Mouse (Mus musculus): ENCODE measurements around the gene Scgb3a1. TPM values are rescaled to one million over a fixed set of nuclear protein-coding genes. Genes with fewer than 3 reads are reported as not detected.

Scgb3a1 gene
- polyA plus RNA-seq, 1 experiment from 2014 or later, result not detected

GRCm38 (mm10) chr11:49707834-49708233, 44.4 kb downstream of the Scgb3a1 start:
- ATAC-seq (ENCODE audit: insufficient number of reproducible peaks, low FRiP score, low TSS enrichment, low read depth), result no peak
- H3K4me2 ChIP-seq, result no peak overlapping the region

GRCm38 (mm10) chr11:49710664-49711063, 47.3 kb downstream of the Scgb3a1 start:
- Histone ChIP-seq H3K27ac (no peak overlapping the region), H3K9ac (no peak overlapping the region), H3K27me3 (no peaks in the 10 kb centered on the region), H3K4me1 (peaks cover 25% of the 10 kb centered on the region), H3K9me3 (no peaks in the 10 kb centered on the region), H3K4me2 (peak overlapping the region; percentile 63), H3K4me3 (peak overlapping the region; percentile 97), H3K36me3 (peaks cover 18% of the 10 kb centered on the region)
- ATAC-seq (ENCODE audit: insufficient number of reproducible peaks, low FRiP score, low TSS enrichment, low read depth), result no peak
- 45% methylated on average over 2 of the region's 2 CpGs for WGBS

More at GRCm38 (mm10) chr11:49707834-49708233, 44.4 kb downstream of the Scgb3a1 start:
- Histone ChIP-seq H3K36me3 (peaks cover 26% of the 10 kb centered on the region), H3K4me1 (peaks cover 19% of the 10 kb centered on the region), H3K4me3 (no peak overlapping the region), H3K9me3 (no peaks in the 10 kb centered on the region), H3K27me3 (no peaks in the 10 kb centered on the region), H3K27ac (no peak overlapping the region), H3K9ac (no peak overlapping the region)
- 68% methylated on average over 2 of the region's 2 CpGs for WGBS

- Histone ChIP-seq H3K9me3 (no peaks in the 10 kb centered on the region), H3K4me1 (peaks cover 25% of the 10 kb centered on the region), H3K27ac (peak overlapping the region; percentile 95), H3K36me3 (peaks cover 7% of the 10 kb centered on the region; the same call in 1 of the 2 replicates), H3K4me2 (peak overlapping the region; percentile 63), H3K4me3 (peak overlapping the region; percentile 97), H3K9ac (peak overlapping the region; percentile 99), H3K27me3 (no peaks in the 10 kb centered on the region)
- under 1% methylated on average over 46 of the region's 70 CpGs for whole genome bisulfite sequencing
- peak; percentile 57 for ATAC-seq (ENCODE audit: insufficient number of reproducible peaks, low FRiP score, low TSS enrichment, low read depth)
Observed at GRCm38 (mm10) chr11:49711981-49712554, 48.7 kb downstream of the Scgb3a1 start.

- WGBS, result under 1% methylated on average over 65 of the region's 65 CpGs
- peak within 1 kb of the TSS; percentile 97 for H3K4me3 ChIP-seq
- peak within 1 kb of the TSS; percentile 63 for H3K4me2 ChIP-seq
- H3K9ac ChIP-seq, result peak within 1 kb of the TSS; percentile 99
- peaks cover 7% of the 10 kb centered on the region; the same call in 1 of the 2 replicates for H3K36me3 ChIP-seq
- H3K27me3 ChIP-seq, result no peaks in the 10 kb centered on the region
- ATAC-seq (ENCODE audit: insufficient number of reproducible peaks, low FRiP score, low TSS enrichment, low read depth), result peak; percentile 98
- no peaks in the 10 kb centered on the region for H3K9me3 ChIP-seq
- peaks cover 25% of the 10 kb centered on the region for H3K4me1 ChIP-seq
- peak within 1 kb of the TSS; percentile 95 for H3K27ac ChIP-seq
Observed at GRCm38 (mm10) chr11:49712555-49713335, 49.3 kb downstream of the Scgb3a1 start, which contains the start of gene Cnot6. Gene Cnot6, minus strand, starts transcription at chr11:49712723.

GRCm38 (mm10) chr11:49713336-49714334, 50.2 kb downstream of the Scgb3a1 start:
- Histone ChIP-seq H3K9me3 (no peaks in the 10 kb centered on the region), H3K9ac (peak overlapping the region; percentile 39), H3K4me3 (peak overlapping the region; percentile 97), H3K36me3 (peaks cover 6% of the 10 kb centered on the region; the same call in 1 of the 2 replicates), H3K4me2 (peak overlapping the region; percentile 63), H3K27me3 (no peaks in the 10 kb centered on the region), H3K27ac (peak overlapping the region; percentile 95), H3K4me1 (peaks cover 24% of the 10 kb centered on the region)
- WGBS, result 23% methylated on average over 20 of the region's 20 CpGs
- no peak for ATAC-seq (ENCODE audit: insufficient number of reproducible peaks, low FRiP score, low TSS enrichment, low read depth)

Other genes starting within 250 kb of the Scgb3a1 start
- not detected in 2 replicates for gene Olfr1389, start 240.5 kb upstream of the Scgb3a1 start, polyA plus RNA-seq (2015; fragmentation: Nextera tagmentation; extraction: Ambion mirVana)
- gene Olfr1388, start 227.0 kb upstream of the Scgb3a1 start, polyA plus RNA-seq (2015; fragmentation: Nextera tagmentation; extraction: Ambion mirVana), result 0.06 TPM in 1 of 2 replicates, not detected in the other
- not detected in 2 replicates for gene Olfr1387, start 208.3 kb upstream of the Scgb3a1 start, polyA plus RNA-seq (2015; fragmentation: Nextera tagmentation; extraction: Ambion mirVana)
- not detected in 2 replicates for gene Olfr1386, start 198.6 kb upstream of the Scgb3a1 start, polyA plus RNA-seq (2015; fragmentation: Nextera tagmentation; extraction: Ambion mirVana)
- not detected in 2 replicates for gene Olfr1385, start 174.5 kb upstream of the Scgb3a1 start, polyA plus RNA-seq (2015; fragmentation: Nextera tagmentation; extraction: Ambion mirVana)
- gene Olfr1384, start 156.9 kb upstream of the Scgb3a1 start, polyA plus RNA-seq (2015; fragmentation: Nextera tagmentation; extraction: Ambion mirVana), result not detected in 2 replicates
- not detected in 2 replicates for gene Olfr1383, start 144.0 kb upstream of the Scgb3a1 start, polyA plus RNA-seq (2015; fragmentation: Nextera tagmentation; extraction: Ambion mirVana)
- gene Olfr1382, start 135.4 kb upstream of the Scgb3a1 start, polyA plus RNA-seq (2015; fragmentation: Nextera tagmentation; extraction: Ambion mirVana), result not detected in 2 replicates
- gene Olfr1381, start 120.2 kb upstream of the Scgb3a1 start, polyA plus RNA-seq (2015; fragmentation: Nextera tagmentation; extraction: Ambion mirVana), result not detected in 2 replicates
- not detected in 2 replicates for gene Olfr1380, start 106.7 kb upstream of the Scgb3a1 start, polyA plus RNA-seq (2015; fragmentation: Nextera tagmentation; extraction: Ambion mirVana)
- 5.5 and 5.6 TPM in 2 replicates for gene Flt4, start 54.3 kb upstream of the Scgb3a1 start, polyA plus RNA-seq (2015; fragmentation: Nextera tagmentation; extraction: Ambion mirVana)
- 40.1 and 47.9 TPM in 2 replicates for gene Cnot6, start 49.1 kb downstream of the Scgb3a1 start, polyA plus RNA-seq (2015; fragmentation: Nextera tagmentation; extraction: Ambion mirVana)
- 32.0 and 34.3 TPM in 2 replicates for gene Gfpt2, start 130.6 kb downstream of the Scgb3a1 start, polyA plus RNA-seq (2015; fragmentation: Nextera tagmentation; extraction: Ambion mirVana)
- 31.6 and 33.2 TPM in 2 replicates for gene Mapk9, start 183.1 kb downstream of the Scgb3a1 start, polyA plus RNA-seq (2015; fragmentation: Nextera tagmentation; extraction: Ambion mirVana)
- 0.76 and 1.4 TPM in 2 replicates for gene Rasgef1c, start 238.2 kb downstream of the Scgb3a1 start, polyA plus RNA-seq (2015; fragmentation: Nextera tagmentation; extraction: Ambion mirVana)

Measured in limb, embryonic 15.5 days (tissue).